Mouse (Mus musculus) layer of hippocampus, postnatal 36 days (tissue): ENCODE measurements around the gene Dnajb11. TPM values are rescaled to one million over a fixed set of nuclear protein-coding genes. Genes with fewer than 3 reads are reported as not detected.

Experiments used
- DNase-seq, 2 experiments: peaks; one replicate each; pipeline ENCODE4 v3.0.0; 2022
- total RNA-seq, 2 experiments: library from RNA; stranded (reverse); gene quantifications; 2 replicates each; pipeline ENCODE4 v1.2.3; 2021

The Dnajb11 gene
- 10 to 100 TPM; 69.9 to 82.3 TPM for total RNA-seq

GRCm38 (mm10) chr16:22857431-22858113 is at the start of gene Dnajb11, which contains the start of gene Tbccd1:
Dnajb11 (plus strand) TSS chr16:22857845.
Tbccd1 (minus strand) TSS chr16:22857669.
- DNase-seq = peak; percentile 100

- DNase-seq = no peak
These were observed 46.2 kb upstream of the Dnajb11 start, which contains the start of gene Crygs for GRCm38 (mm10) chr16:22811477-22811876. Crygs (minus strand) TSS chr16:22811577.

- peak; percentile 38 to 45 for DNase-seq
These were observed 36.9 kb upstream of the Dnajb11 start for GRCm38 (mm10) chr16:22820731-22821130.

- DNase-seq = no peak
These were observed 24.6 kb upstream of the Dnajb11 start for GRCm38 (mm10) chr16:22832932-22833525.

- DNase-seq = no peak
These were observed 18.3 kb upstream of the Dnajb11 start for GRCm38 (mm10) chr16:22839146-22839857.

GRCm38 (mm10) chr16:22842871-22843270 is 14.8 kb upstream of the Dnajb11 start:
- no peak for DNase-seq

- DNase-seq = peak; percentile 74 to 77
These were observed 13.4 kb upstream of the Dnajb11 start for GRCm38 (mm10) chr16:22844061-22844801.

- no peak for DNase-seq
These were observed 12.8 kb upstream of the Dnajb11 start for GRCm38 (mm10) chr16:22844834-22845233.

GRCm38 (mm10) chr16:22845481-22845880 is 12.2 kb upstream of the Dnajb11 start:
- DNase-seq = no peak

GRCm38 (mm10) chr16:22847686-22848085 is 10.0 kb upstream of the Dnajb11 start:
- no peak for DNase-seq

GRCm38 (mm10) chr16:22848331-22848730 is 9.3 kb upstream of the Dnajb11 start:
- no peak for DNase-seq

- DNase-seq = no peak
These were observed 4.9 kb upstream of the Dnajb11 start for GRCm38 (mm10) chr16:22852709-22853108.

GRCm38 (mm10) chr16:22856773-22857172 is 872 bp upstream of the Dnajb11 start:
- DNase-seq = no peak

GRCm38 (mm10) chr16:22872397-22872796 is 14.8 kb downstream of the Dnajb11 start:
- DNase-seq = no peak

- DNase-seq = no peak
These were observed 15.7 kb downstream of the Dnajb11 start for GRCm38 (mm10) chr16:22873369-22873768.

GRCm38 (mm10) chr16:22876218-22877043 is 18.8 kb downstream of the Dnajb11 start:
- DNase-seq = peak in 1 of 2 experiments; percentile 20

GRCm38 (mm10) chr16:22877660-22878390 is 20.2 kb downstream of the Dnajb11 start:
- DNase-seq = peak; percentile 8 to 19

GRCm38 (mm10) chr16:22878716-22879115 is 21.1 kb downstream of the Dnajb11 start:
- no peak for DNase-seq

GRCm38 (mm10) chr16:22879945-22880595 is 22.4 kb downstream of the Dnajb11 start:
- DNase-seq = no peak

GRCm38 (mm10) chr16:22880900-22881299 is 23.3 kb downstream of the Dnajb11 start:
- DNase-seq = no peak
